Mouse (Mus musculus) frontal cortex, adult 2 months (tissue): Measurements from ENCODE around the gene Fermt1. TPM values are rescaled to one million over a fixed set of nuclear protein-coding genes. Genes with fewer than 3 reads are reported as not detected.

Source experiments
- DNase-seq, 2 experiments: peaks; one replicate each; pipeline ENCODE4 v3.0.0; 2022; ENCODE audit warnings: low spot score in 1 of 2; ENCODE audit errors: extremely low spot score in 1 of 2
- polyA plus RNA-seq: library from polyadenylated mRNA; depleted of rRNA; stranded (reverse); fragments of >200 nt; gene quantifications from 2 replicates; pipeline ENCODE4 v1.2.3, GENCODE M21; 2012; rRNA removed

Gene Fermt1
- polyA plus RNA-seq, 1 experiment = not detected

- no peak for DNase-seq
Observed at GRCm38 (mm10) chr2:132863325-132863724, 82.4 kb downstream of the Fermt1 start.

- DNase-seq = no peak
Observed at GRCm38 (mm10) chr2:132861456-132861855, 84.2 kb downstream of the Fermt1 start.

- DNase-seq = no peak
Observed at GRCm38 (mm10) chr2:132860435-132860834, 85.3 kb downstream of the Fermt1 start.

- no peak for DNase-seq
Observed at GRCm38 (mm10) chr2:132856333-132856732, 89.4 kb downstream of the Fermt1 start.

Other genes with a start within 250 kb of the Fermt1 start
- gene Chgb, start 164.6 kb downstream of the Fermt1 start, polyA plus RNA-seq = 237 and 239 TPM in 2 replicates
- 25.2 and 29.6 TPM in 2 replicates for gene Trmt6, start 129.9 kb downstream of the Fermt1 start, polyA plus RNA-seq
- 3.1 and 3.5 TPM in 2 replicates for gene Mcm8, start 129.8 kb downstream of the Fermt1 start, polyA plus RNA-seq
- 28.5 TPM in 2 replicates for gene Crls1, start 99.2 kb downstream of the Fermt1 start, polyA plus RNA-seq
- 0.12 and 0.19 TPM in 2 replicates for gene Lrrn4, start 65.0 kb downstream of the Fermt1 start, polyA plus RNA-seq